Mouse (Mus musculus) E14TG2a.4 (cell line): ENCODE measurements at regions not wholly inside any gene's neighbourhood (a gene's known extent, or its start where the extent isn't known, plus 50 kb on each side); places are given as distances from the start of the nearest gene placed in this dataset.

Experiments used
- CTCF ChIP-seq: conservative IDR thresholded peaks from 2 replicates; pipeline ENCODE4 v1.5.1; 2014; ENCODE audit warnings: low read length
- NANOG ChIP-seq: IDR thresholded peaks from 2 replicates; pipeline ENCODE4 v1.6.1; 2014; ENCODE audit warnings: borderline replicate concordance, low read length, mixed read lengths

DNA sequence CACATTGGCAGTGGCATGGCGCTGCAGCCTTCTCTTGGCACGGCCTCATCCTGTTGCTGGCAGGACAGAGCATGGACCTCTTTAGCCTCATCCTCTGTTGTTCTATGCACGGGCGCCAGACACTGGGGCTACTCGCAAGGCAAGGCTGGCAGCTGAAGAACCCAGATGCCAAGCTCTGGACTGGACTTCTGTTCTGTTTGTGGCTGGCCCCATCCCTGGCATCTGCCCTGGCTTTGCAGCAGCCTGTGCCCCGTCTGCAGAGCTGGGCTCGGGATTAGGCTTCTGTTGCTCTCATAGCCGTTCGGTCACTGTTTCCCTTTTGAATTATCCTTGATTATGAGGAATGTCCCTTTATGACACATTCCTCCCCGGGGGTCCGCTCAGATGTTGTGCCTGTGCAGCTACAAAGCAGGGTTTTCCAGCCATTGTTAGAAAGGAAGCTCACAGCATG lies 214.6 kb upstream of the Tbc1d5 start:
- TF ChIP-seq CTCF = no peak
- TF ChIP-seq NANOG = no peak
